Mouse (Mus musculus): ENCODE measurements around the gene Nell2.

- TF ChIP-seq CTCF (IDR thresholded peaks at IDR 0.05; ENCODE audit: low read depth) (no peak), EP300 (IDR thresholded peaks at IDR 0.05; ENCODE audit: low read depth) (no peak)
Observed at GRCm38 (mm10) chr15:95536230-95536629, 7.9 kb upstream of the Nell2 start.
